Mouse (Mus musculus): ENCODE data around the gene Opcml. TPM values are rescaled to one million over a fixed set of nuclear protein-coding genes. Genes with fewer than 3 reads are reported as not detected.

Gene Opcml
- polyA plus RNA-seq, 1 experiment = 1.8 TPM

DNA sequence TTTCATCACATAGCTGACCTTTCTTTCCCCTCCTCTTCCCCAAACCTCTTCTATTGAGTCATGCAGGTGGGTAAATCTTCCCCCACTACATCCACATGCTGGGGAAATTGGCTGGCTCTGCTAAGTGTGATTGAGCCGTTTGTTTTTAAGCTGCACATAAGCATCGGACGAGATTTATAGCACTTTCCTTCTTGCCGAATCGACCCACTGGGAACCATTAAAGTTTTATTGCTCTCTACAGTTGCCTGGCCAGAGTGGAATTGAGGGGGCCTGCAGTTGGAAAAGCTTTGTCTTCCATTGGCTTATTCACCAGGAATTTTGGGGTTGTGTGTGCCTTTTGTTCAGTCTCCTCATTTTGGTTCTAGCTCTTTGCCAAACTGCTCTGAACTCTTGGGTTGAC, 147.1 kb downstream of the Opcml start:
- H3K4me3 ChIP-seq (ENCODE audit: insufficient read depth, low read depth, low read length) = no peak overlapping the region
- no peak overlapping the region for H3K27ac ChIP-seq (replicated peaks; ENCODE audit: low read depth, low read length)
- H3K4me1 ChIP-seq (ENCODE audit: control insufficient read depth, insufficient read depth, insufficient read length, low read length) = no peaks in the 10 kb centered on the region

DNA sequence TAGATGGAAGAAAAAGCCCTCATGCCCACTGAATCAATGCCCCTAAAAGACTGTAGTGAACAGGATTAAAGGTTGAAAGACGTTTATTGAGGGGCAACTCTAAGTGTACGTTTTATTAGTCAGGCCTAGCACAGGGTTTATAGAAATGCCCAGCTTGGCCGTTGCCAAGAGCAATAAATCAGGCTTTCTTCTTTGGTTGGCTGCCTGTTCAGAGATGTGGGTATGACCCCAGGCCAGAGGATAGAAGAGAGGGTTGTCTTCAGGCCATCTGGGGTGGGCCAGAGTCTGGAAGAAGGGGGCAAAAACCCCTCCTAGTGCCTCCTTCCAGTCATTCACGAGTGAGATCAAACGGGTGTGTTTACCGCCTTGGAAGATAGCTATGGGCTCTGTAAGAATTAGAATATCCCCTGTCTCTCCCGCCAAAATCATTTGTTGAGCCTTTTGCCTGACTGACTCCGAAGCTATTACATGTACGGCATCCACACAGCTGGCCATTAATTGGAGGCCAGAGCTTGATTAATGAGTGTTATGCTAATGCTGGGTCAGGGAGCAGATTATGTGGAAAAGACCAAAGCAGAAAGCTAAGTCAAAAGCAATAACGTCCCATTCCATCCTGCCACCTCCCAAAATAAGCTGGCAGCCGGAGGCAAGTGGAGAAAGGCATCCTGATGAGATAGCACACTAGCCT, 154.9 kb downstream of the Opcml start:
- Histone ChIP-seq H3K27ac (replicated peaks; ENCODE audit: low read depth, low read length) (no peak overlapping the region), H3K4me1 (ENCODE audit: control insufficient read depth, insufficient read depth, insufficient read length, low read length) (no peaks in the 10 kb centered on the region), H3K4me3 (ENCODE audit: insufficient read depth, low read depth, low read length) (no peak overlapping the region)

DNA sequence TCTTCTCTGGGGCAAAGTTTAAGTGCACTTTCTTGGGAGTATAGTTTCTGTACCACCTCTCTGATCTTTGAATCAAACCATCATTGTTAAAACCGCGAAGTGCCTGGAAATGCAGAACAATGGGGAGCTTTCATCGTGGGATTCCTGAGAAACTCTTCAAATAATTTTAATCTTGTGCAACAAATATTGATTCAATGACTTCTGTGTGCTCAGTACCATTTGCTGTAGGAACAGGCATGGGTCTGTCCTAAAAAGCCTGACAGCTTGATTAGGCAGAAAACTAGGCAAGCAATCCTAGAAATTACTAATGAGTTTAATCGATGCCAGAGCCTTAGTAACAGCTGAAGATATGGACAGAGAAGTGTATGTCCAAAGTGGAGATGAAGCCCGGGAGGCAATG, 160.5 kb downstream of the Opcml start:
- H3K4me3 ChIP-seq (ENCODE audit: insufficient read depth, low read depth, low read length) = no peak overlapping the region
- no peaks in the 10 kb centered on the region for H3K4me1 ChIP-seq (ENCODE audit: control insufficient read depth, insufficient read depth, insufficient read length, low read length)
- no peak overlapping the region for H3K27ac ChIP-seq (replicated peaks; ENCODE audit: low read depth, low read length)

DNA sequence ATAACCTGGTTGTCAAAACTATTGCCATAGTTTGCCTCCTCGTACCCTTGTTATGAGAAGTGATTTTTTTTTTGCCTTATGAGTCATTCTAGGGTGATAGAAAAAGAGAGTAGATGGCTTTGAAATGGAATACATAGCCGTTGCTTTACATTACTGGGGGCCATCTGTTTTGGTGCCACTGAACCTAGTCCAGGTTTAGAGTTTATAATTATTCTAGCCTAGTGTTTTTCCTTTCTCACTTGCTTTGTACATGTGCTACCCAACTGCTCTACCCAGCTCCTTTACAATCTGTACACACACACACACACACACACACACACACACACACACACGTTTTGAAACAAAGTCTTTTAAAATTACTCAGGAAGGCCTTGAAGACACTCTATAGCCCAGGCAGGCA, 171.1 kb downstream of the Opcml start:
- H3K27ac ChIP-seq (replicated peaks; ENCODE audit: low read depth, low read length) = no peak overlapping the region
- H3K4me3 ChIP-seq (ENCODE audit: insufficient read depth, low read depth, low read length) = no peak overlapping the region
- no peaks in the 10 kb centered on the region for H3K4me1 ChIP-seq (ENCODE audit: control insufficient read depth, insufficient read depth, insufficient read length, low read length)

DNA sequence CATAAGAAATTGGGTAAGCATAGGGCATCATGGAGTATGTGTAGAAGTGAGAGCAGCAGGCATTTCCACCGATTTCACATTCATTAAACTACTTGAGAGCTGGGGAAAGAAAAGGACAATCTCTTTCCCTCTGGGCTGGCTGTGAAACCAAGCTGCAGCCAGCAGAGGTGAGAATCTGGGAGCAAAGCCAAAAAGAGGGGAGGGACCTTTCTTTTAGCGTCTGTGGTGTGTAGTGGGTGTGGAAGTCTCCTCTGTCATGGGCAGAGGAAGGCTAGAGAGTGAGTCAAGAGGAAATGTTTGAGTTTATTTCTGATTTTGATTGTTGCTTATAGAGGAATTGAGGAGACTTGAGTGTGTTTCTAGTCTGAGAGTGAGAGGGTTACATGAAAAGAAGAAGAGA, 172.8 kb downstream of the Opcml start:
- Histone ChIP-seq H3K27ac (replicated peaks; ENCODE audit: low read depth, low read length) (no peak overlapping the region), H3K4me3 (ENCODE audit: insufficient read depth, low read depth, low read length) (no peak overlapping the region), H3K4me1 (ENCODE audit: control insufficient read depth, insufficient read depth, insufficient read length, low read length) (no peaks in the 10 kb centered on the region)

DNA sequence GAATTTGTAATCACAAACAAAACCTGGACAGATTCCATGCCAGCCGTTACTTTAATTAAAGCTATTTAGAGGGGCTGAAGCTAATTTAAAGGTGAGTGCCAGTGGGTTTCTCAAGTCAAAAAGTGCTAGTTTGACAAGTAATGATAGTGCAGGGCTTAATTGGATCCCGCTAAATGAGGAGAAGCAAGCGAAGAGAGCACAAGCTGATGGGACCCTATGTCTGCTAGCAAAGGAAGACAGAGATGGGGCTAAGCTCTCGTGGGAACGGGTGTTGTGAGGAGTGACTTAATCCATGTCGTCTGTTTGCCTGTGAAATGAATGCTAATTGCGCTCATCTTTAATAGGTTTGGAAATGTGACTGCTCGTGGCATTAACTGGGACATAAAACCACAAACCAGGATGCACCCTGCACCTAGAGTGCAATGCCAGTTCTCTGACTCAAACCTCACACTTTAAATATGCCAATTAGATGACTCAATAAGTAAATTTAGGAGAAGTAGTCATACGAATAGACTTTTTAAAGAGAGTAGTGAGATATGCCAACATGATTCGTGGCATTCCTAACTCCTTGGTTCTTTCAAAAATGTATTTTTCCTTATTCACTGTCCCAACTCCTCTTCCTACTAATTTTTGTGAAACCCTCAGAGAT, 174.5 kb downstream of the Opcml start:
- no peak overlapping the region for H3K27ac ChIP-seq (replicated peaks; ENCODE audit: low read depth, low read length)

DNA sequence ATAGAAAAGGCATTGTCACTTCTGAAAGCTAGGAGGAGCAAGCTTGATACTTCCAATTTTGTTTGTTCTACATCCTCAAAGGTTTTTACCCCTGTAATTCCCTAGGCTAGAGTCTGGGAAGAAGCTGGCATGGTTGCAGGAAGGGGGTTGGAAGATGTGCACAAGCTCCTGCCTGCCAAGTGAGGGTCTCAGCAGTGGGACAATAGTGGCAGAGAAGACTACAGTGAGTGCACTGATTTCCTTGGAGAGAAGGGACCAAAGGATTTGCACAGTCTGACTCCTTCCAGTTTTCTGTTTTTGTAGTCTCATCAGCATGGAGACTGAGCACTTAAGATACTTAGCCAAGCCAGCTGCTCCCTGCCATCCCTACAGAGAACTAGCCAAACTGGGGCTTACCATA, 177.7 kb downstream of the Opcml start:
- no peak overlapping the region for H3K27ac ChIP-seq (replicated peaks; ENCODE audit: low read depth, low read length)
- H3K4me3 ChIP-seq (ENCODE audit: insufficient read depth, low read depth, low read length) = no peak overlapping the region
- no peaks in the 10 kb centered on the region for H3K4me1 ChIP-seq (ENCODE audit: control insufficient read depth, insufficient read depth, insufficient read length, low read length)

More for the DNA sequence above, 174.5 kb downstream of the Opcml start:
- H3K4me1 ChIP-seq (ENCODE audit: control insufficient read depth, insufficient read depth, insufficient read length, low read length) = no peaks in the 10 kb centered on the region
- no peak overlapping the region for H3K4me3 ChIP-seq (ENCODE audit: insufficient read depth, low read depth, low read length)

DNA sequence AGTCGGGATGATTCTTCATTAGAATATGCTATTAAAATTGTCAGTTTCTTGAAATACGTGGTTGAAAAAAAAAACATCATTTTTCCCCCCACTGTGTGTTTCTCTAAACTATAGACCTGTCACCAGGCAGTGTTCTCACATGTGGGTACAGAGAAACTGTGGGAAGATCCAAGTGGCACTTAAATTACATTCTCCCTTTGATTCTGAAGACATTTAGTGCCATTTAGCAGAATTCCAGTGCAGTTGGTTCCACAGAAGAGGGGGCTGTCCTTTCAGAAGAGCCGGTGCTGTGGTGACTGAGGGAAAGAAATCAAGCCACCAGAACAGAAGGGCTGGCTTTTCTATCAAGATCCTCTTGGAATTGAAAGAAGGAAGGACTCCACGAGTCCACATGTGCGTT, 181.7 kb downstream of the Opcml start:
- Histone ChIP-seq H3K27ac (replicated peaks; ENCODE audit: low read depth, low read length) (no peak overlapping the region), H3K4me3 (ENCODE audit: insufficient read depth, low read depth, low read length) (no peak overlapping the region), H3K4me1 (ENCODE audit: control insufficient read depth, insufficient read depth, insufficient read length, low read length) (no peaks in the 10 kb centered on the region)

DNA sequence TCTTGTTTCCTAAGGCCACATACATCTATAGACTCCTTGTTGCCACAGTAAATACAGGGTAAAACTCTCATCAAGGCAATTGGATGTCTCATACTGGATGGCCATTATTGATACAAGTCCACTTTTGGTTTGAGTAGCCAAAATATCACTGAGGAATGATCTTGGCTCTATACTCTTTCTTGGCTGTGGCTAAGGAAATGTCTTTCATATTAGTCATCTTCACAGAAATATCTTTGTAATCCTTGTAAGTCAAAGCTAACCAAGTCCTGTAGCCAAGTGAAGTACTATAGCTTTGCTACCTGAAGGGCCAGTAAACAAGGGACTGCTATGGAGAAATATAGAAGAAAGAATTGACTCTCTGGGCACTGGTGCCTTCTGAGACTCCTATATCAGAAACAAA, 192.0 kb downstream of the Opcml start:
- Histone ChIP-seq H3K27ac (replicated peaks; ENCODE audit: low read depth, low read length) (no peak overlapping the region), H3K4me1 (ENCODE audit: control insufficient read depth, insufficient read depth, insufficient read length, low read length) (no peaks in the 10 kb centered on the region), H3K4me3 (ENCODE audit: insufficient read depth, low read depth, low read length) (no peak overlapping the region)

DNA sequence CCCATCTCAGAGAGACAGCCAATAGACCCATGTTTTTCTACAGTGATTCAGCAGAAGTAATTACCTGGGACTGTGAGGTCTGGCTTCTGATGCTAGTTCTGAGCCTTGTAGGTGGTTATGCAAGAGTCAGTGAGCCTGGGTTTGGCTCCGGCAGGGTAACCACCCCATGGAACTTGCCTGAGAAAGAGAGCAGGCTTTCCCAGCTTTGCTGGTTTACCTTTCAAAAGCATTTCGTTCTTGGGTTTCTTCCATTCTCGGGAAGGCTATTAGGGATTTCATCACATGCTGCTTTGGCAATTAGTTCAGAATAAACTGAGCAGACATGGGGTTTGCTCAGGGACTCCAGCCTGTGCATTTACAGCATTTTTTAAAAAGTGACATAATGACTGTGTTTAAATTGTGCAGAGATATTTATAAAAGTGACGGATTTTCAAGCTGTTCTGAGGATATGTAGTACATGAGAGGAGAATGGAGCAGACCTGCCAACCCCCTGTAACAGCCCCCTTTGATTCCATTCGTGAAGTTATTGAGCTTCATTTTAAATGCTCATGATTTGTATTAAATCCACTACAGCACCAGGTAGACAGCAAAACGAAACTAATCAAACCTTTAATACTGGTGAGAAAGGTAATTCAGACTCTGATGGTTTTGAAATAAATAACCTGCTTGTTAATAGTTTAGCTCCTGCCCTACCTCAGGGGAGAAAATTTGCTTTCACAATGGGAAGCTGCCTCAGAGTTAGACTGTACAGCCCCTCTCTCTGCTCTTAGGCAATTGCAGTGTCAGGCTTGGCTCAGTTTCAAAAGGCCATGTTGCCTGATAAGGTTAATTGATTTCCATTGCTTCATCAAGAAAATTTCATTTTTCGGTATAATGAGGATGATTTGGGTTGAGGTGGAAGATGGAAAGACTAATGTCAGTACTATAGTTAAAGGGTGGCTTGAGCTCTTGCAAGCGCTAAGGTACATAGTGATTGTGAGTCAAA, 196.3 kb downstream of the Opcml start:
- Histone ChIP-seq H3K4me1 (ENCODE audit: control insufficient read depth, insufficient read depth, insufficient read length, low read length) (no peaks in the 10 kb centered on the region), H3K27ac (replicated peaks; ENCODE audit: low read depth, low read length) (no peak overlapping the region), H3K4me3 (ENCODE audit: insufficient read depth, low read depth, low read length) (no peak overlapping the region)

DNA sequence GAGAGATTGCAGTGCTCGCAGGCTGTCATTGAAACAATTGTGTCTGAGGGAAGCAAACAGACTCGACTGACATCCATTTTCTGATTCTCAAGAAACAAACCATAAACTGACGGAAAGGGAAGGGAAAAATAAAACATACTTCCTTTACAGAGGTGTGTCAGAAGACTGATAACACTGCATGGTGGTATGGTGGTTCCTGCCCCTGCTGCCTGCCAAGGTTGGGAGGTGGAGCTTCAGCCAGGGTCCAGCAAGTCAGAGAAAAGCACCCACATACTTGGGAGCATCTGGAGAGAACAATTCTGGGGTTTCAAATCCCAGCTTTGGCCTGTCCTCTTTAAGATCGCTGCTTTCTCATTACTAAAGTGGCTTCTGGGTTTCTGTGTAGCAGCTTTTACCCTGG, 201.0 kb downstream of the Opcml start:
- no peak overlapping the region for H3K27ac ChIP-seq (replicated peaks; ENCODE audit: low read depth, low read length)
- H3K4me1 ChIP-seq (ENCODE audit: control insufficient read depth, insufficient read depth, insufficient read length, low read length) = no peaks in the 10 kb centered on the region
- no peak overlapping the region for H3K4me3 ChIP-seq (ENCODE audit: insufficient read depth, low read depth, low read length)

DNA sequence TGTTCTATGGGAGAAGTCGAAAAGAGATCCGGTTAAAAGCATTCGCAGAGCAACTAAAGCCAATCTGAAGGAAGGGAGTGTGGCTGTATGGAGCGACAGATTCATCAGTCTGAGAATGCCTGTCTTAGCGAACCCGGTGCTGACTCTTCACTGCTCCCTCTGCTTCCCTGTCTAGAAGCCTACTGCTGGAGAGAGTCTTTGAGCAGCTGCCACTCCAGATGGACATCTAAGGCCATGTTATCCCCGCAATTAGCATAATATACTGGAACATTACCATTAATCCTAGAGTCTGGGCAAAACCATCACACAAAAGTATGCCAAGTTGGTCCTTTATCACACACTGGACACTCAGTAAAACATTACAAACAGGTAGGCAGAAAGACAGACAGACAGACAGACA, 206.0 kb downstream of the Opcml start:
- Histone ChIP-seq H3K4me1 (ENCODE audit: control insufficient read depth, insufficient read depth, insufficient read length, low read length) (no peaks in the 10 kb centered on the region), H3K4me3 (ENCODE audit: insufficient read depth, low read depth, low read length) (no peak overlapping the region), H3K27ac (replicated peaks; ENCODE audit: low read depth, low read length) (no peak overlapping the region)

DNA sequence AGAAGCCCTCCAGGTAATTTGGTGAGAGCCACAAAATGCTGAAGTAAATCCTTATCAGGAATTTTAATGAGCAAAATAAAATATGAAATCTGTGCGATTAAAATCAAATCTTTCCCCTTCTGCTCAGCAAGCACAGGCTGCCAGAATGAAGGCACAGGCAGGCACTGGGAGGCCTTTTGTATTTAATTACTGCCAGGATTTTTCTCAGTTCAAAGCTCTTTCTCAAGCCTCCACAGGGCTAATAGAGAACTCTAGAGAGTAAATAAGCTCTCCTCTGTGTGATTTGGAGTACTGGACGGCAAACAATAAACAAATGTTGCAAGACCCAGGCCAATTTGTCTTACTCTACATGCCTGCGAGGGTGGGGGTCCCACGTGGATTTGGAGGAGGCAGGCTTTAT, 208.2 kb downstream of the Opcml start:
- no peak overlapping the region for H3K27ac ChIP-seq (replicated peaks; ENCODE audit: low read depth, low read length)
- H3K4me1 ChIP-seq (ENCODE audit: control insufficient read depth, insufficient read depth, insufficient read length, low read length) = no peaks in the 10 kb centered on the region
- no peak overlapping the region for H3K4me3 ChIP-seq (ENCODE audit: insufficient read depth, low read depth, low read length)

DNA sequence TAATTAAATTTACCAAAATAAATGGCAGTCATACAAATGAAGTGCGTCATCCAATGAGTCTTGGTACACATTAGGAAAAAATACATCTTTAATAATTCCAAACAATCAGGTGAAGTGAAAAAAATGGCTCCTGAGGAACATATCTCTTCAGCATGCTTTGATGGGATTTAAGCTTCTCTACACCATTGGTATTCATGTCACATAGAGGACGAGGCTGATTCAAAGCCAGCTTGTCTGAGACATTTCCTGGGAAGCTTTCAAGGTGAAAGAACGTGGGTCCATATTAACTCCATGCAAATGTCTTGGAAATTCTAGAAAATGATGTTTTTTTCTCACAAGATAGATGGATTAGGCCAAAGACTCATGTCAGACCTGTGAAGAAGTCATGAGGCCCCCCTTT, 212.6 kb downstream of the Opcml start:
- H3K27ac ChIP-seq (replicated peaks; ENCODE audit: low read depth, low read length) = no peak overlapping the region

DNA sequence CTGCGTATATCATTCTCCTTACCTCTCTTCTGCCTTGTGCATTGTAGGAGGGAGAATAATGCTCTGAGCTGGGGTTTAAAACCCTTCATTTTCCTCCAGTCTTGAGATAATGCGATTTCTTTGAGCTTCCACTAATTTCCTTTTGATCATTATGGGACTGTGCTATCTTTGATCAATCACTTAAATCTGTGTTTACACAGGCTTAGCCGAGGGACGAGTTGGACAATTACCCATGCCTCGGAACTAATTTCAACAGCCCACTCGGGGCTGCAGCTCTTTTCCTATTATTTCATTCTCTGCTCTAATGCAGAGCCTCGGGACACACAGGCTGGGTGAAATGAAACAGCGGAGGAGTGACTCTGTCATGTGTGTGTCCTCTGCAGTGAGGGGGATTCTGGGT, 220.9 kb downstream of the Opcml start:
- Histone ChIP-seq H3K27ac (replicated peaks; ENCODE audit: low read depth, low read length) (no peak overlapping the region), H3K4me1 (ENCODE audit: control insufficient read depth, insufficient read depth, insufficient read length, low read length) (no peaks in the 10 kb centered on the region), H3K4me3 (ENCODE audit: insufficient read depth, low read depth, low read length) (no peak overlapping the region)

More for the DNA sequence above, 212.6 kb downstream of the Opcml start:
- Histone ChIP-seq H3K4me3 (ENCODE audit: insufficient read depth, low read depth, low read length) (no peak overlapping the region), H3K4me1 (ENCODE audit: control insufficient read depth, insufficient read depth, insufficient read length, low read length) (no peaks in the 10 kb centered on the region)
